Mouse (Mus musculus): ENCODE data around the gene Phlpp1. TPM values are rescaled to one million over a fixed set of nuclear protein-coding genes. Genes with fewer than 3 reads are reported as not detected.

Gene Phlpp1
- polyA plus RNA-seq, 1 experiment from 2014 or later, result 4.8 TPM

Other genes with a start within 250 kb of the Phlpp1 start
- gene Zcchc2, start 181.3 kb upstream of the Phlpp1 start, polyA plus RNA-seq (2014; fragmentation: Nextera tagmentation; extraction: Ambion mirVana), result 3.3 and 5.0 TPM in 2 replicates